Mouse (Mus musculus) lung, adult 2 months (tissue): Measurements from ENCODE around the gene Agfg2.
A peak's percentile ranks its signal among the peaks of the same experiment; 100 is the strongest.

ENCODE experiments used
- CTCF ChIP-seq: fragments of 200-500 bp; IDR thresholded peaks from 2 replicates; pipeline ENCODE4 v1.5.1; 2011; ENCODE audit warnings: mild to moderate bottlenecking, low read length, control low read depth; ENCODE audit not compliant: insufficient read depth
- POLR2A ChIP-seq: fragments of 200-500 bp; IDR thresholded peaks from 2 replicates; pipeline ENCODE4 v1.6.1; 2011; ENCODE audit warnings: low read depth, mild to moderate bottlenecking, control low read depth, low read length, borderline replicate concordance; ENCODE audit errors: extremely low read depth

DNA sequence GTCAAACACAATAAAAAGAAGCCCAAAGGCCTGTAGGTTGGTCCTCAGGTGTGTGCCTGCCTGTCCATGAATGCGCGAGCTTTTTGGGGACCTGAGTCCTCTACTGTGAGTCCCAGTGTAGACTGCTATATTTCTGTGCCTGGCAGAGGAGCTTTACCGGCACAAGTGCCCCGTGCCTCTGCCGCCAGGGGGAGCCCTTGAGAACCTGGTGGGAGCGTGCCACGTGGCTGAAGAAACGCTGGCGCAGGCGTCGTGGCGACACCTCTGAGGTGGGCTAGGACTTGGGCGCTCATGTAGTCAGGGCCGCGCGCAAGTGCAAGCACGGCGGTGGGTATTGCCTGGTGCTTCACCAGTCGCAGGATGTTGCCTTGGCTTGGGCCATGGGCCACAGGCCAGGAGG, 43.5 kb downstream of the Agfg2 start, which contains the start of gene Sap25:
- no peak for TF ChIP-seq POLR2A
- TF ChIP-seq CTCF, result peak; percentile 33; the same call in 1 of the 2 replicates
